In the genomic region with DNA sequence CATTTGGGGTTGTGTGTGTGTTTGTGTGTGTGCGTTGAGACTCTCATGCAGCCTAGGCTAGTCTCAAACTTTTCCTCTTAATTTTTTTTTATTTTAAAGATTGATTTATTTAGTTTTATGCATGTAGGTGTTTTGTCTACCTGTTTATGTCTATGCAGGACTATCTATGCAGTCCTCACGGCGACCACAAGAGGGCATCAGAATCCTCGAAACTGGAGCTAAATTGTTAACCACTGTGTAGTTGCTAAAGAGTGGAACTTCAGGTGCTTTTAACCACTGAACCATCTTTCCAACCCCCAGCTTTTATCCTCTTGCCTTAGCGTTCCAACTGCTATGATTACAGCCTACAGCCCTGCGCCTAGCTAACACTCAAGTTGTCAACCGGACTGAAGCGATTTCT, we compare ENCODE assay signal across 8 mouse cellular contexts. TPM values are rescaled to one million over a fixed set of nuclear protein-coding genes. Genes with fewer than 3 reads are reported as not detected.
A peak's percentile ranks its signal among the peaks of the same experiment; 100 is the strongest.
DNase-seq lines count a peak whose midpoint lies in the region; ATAC-seq and TF ChIP-seq lines count a peak whose summit lies in the region.

No protein-coding gene starts in this region.

- no peaks in the 10 kb centered on the region for H3K36me3 ChIP-seq in spleen, adult 2 months (ENCODE audit: control insufficient read depth, insufficient read depth, low read length)

- no peak for ATAC-seq in erythroid progenitor cell, adult 5-6 weeks (replicated peaks; ENCODE audit: low FRiP score, poor library complexity, severe bottlenecking)

- WGBS in spleen, adult 2 months, result 50% methylated on average over 8 of the region's 8 CpGs

- peak in 1 of 2 experiments; percentile 30 for DNase-seq in spleen, adult 2 months (ENCODE audit: low read depth in 1 of 2, low spot score in 2 of 2)
- no peak for DNase-seq in spleen, adult 12 weeks (ENCODE audit: low spot score)
- peak; percentile 77 to 84 for DNase-seq in cerebellum, postnatal 14 days
- DNase-seq in frontal cortex, postnatal 36 days (ENCODE audit: low spot score in 2 of 2), result peak; percentile 69 to 86
- peak; percentile 20 to 84 for DNase-seq in layer of hippocampus, adult 18-20 months (ENCODE audit: low spot score in 2 of 2)
- peak; percentile 60 for DNase-seq in lung, postnatal 10 days
- DNase-seq in right cerebral cortex, postnatal 25 days, result peak; percentile 57

- no peak for TF ChIP-seq POLR2A in spleen, adult 2 months (IDR thresholded peaks at IDR 0.05; ENCODE audit: low read depth, low read length)

- peak; percentile 32; the same call in 1 of the 2 replicates for TF ChIP-seq CTCF in spleen, adult 2 months (IDR thresholded peaks at IDR 0.05; ENCODE audit: extremely low read depth, insufficient read depth, insufficient read length, insufficient replicate concordance)

- H3K27me3 ChIP-seq in spleen, adult 2 months (ENCODE audit: control insufficient read depth, insufficient read depth, low read length), result no peaks in the 10 kb centered on the region

- H3K27ac ChIP-seq in spleen, adult 2 months (ENCODE audit: insufficient read depth, low read length), result no peak overlapping the region

- H3K4me1 ChIP-seq in spleen, adult 2 months (ENCODE audit: control insufficient read depth, insufficient read depth, insufficient read length), result no peaks in the 10 kb centered on the region

- no peak overlapping the region for H3K4me3 ChIP-seq in spleen, adult 2 months (ENCODE audit: extremely low read depth, insufficient read depth, insufficient read length)

RNA-seq across cellular contexts. Expression of gene Trim60, which starts 4.1 kb away (rescaled TPM):
- polyA plus RNA-seq in spleen, adult 2 months (2012; rRNA removed), result not detected in 2 replicates
- total RNA-seq in layer of hippocampus, adult 18-20 months (2021), result not detected
- total RNA-seq in erythroid progenitor cell, adult 5-6 weeks (2015; ENCODE audit: low replicate concordance), result not detected in 2 replicates
- total RNA-seq in erythroid progenitor cell, adult 5-6 weeks (2017; ENCODE audit: low replicate concordance), result not detected in 2 replicates

RNA-seq across cellular contexts. Expression of gene Trim61, which starts 4.2 kb away (rescaled TPM):
- not detected in 2 replicates for polyA plus RNA-seq in spleen, adult 2 months (2012; rRNA removed)
- total RNA-seq in layer of hippocampus, adult 18-20 months (2021), result not detected
- not detected in 2 replicates for total RNA-seq in erythroid progenitor cell, adult 5-6 weeks (2015; ENCODE audit: low replicate concordance)
- not detected in 2 replicates for total RNA-seq in erythroid progenitor cell, adult 5-6 weeks (2017; ENCODE audit: low replicate concordance)

RNA-seq across cellular contexts. Expression of gene Apela, which starts 14.7 kb away (rescaled TPM):
- not detected in 2 replicates for polyA plus RNA-seq in spleen, adult 2 months (2012; rRNA removed)
- total RNA-seq in layer of hippocampus, adult 18-20 months (2021), result not detected
- total RNA-seq in erythroid progenitor cell, adult 5-6 weeks (2015; ENCODE audit: low replicate concordance), result not detected in 2 replicates
- total RNA-seq in erythroid progenitor cell, adult 5-6 weeks (2017; ENCODE audit: low replicate concordance), result not detected in 2 replicates

RNA-seq across cellular contexts. Expression of gene Trim75, which starts 34.9 kb away (rescaled TPM):
- polyA plus RNA-seq in spleen, adult 2 months (2012; rRNA removed), result not detected in 2 replicates
- not detected for total RNA-seq in layer of hippocampus, adult 18-20 months (2021)
- total RNA-seq in erythroid progenitor cell, adult 5-6 weeks (2015; ENCODE audit: low replicate concordance), result not detected in 2 replicates
- not detected in 2 replicates for total RNA-seq in erythroid progenitor cell, adult 5-6 weeks (2017; ENCODE audit: low replicate concordance)

RNA-seq across cellular contexts. Expression of gene Gm10663, which starts 52.3 kb away (rescaled TPM):
- not detected in 2 replicates for polyA plus RNA-seq in spleen, adult 2 months (2012; rRNA removed)
- not detected for total RNA-seq in layer of hippocampus, adult 18-20 months (2021)
- not detected in 2 replicates for total RNA-seq in erythroid progenitor cell, adult 5-6 weeks (2015; ENCODE audit: low replicate concordance)
- not detected in 2 replicates for total RNA-seq in erythroid progenitor cell, adult 5-6 weeks (2017; ENCODE audit: low replicate concordance)
